Mouse (Mus musculus) lung, embryonic 14.5 days (tissue): ENCODE results near the gene Cdh23. TPM values are rescaled to one million over a fixed set of nuclear protein-coding genes. Genes with fewer than 3 reads are reported as not detected.
A peak's percentile ranks its signal among the peaks of the same experiment; 100 is the strongest.

Source experiments
- ATAC-seq: fragments of 200-750 bp; cut with Nextera tagmentation; 2 replicates; pipeline ENCODE4 v1.8.0; 2017; ENCODE audit warnings: mild to moderate bottlenecking, moderate TSS enrichment, moderate library complexity; ENCODE audit not compliant: insufficient read depth
- DNase-seq: peaks from one replicate; pipeline ENCODE4 v3.0.0-alpha.2; 2015
- H3K27ac ChIP-seq: fragments of 300-500 bp; sonication (generic); 2 replicates; pipeline ENCODE4 v1.5.1; 2014; ENCODE audit warnings: low read depth, mild to moderate bottlenecking, moderate library complexity
- H3K27me3 ChIP-seq: fragments of 300-500 bp; sonication (generic); 2 replicates; pipeline ENCODE4 v1.6.1; 2014; ENCODE audit warnings: low read length, control low read depth; ENCODE audit not compliant: insufficient read depth
- H3K36me3 ChIP-seq: fragments of 300-500 bp; sonication (generic); 2 replicates; pipeline ENCODE4 v1.6.1; 2014; ENCODE audit warnings: control low read depth; ENCODE audit not compliant: insufficient read depth
- H3K4me1 ChIP-seq: fragments of 300-500 bp; sonication (generic); 2 replicates; pipeline ENCODE4 v1.6.1; 2014; ENCODE audit warnings: antibody characterized with exemption, control low read depth; ENCODE audit not compliant: insufficient read depth
- H3K4me2 ChIP-seq: fragments of 300-500 bp; sonication (generic); 2 replicates; pipeline ENCODE4 v1.6.1; 2014; ENCODE audit warnings: mild to moderate bottlenecking
- H3K4me3 ChIP-seq: fragments of 300-500 bp; sonication (generic); 2 replicates; pipeline ENCODE4 v1.5.1; 2014; ENCODE audit warnings: low read depth, low read length
- H3K9ac ChIP-seq: fragments of 300-500 bp; sonication (generic); 2 replicates; pipeline ENCODE4 v1.6.1; 2014
- H3K9me3 ChIP-seq: fragments of 300-500 bp; sonication (generic); 2 replicates; pipeline ENCODE4 v1.6.1; 2016; ENCODE audit warnings: low read depth, low read length, control low read depth
- CTCF ChIP-seq: IDR thresholded peaks from 2 replicates; pipeline ENCODE4 v1.5.1; 2016; ENCODE audit warnings: antibody characterized with exemption, low read depth
- WGBS: fragments of 180-500 bp; shearing (Covaris S2); extraction: QIAGEN DNeasy Blood & Tissue Kit; methylation state at CpG from one replicate; pipeline ENCODE4 v1.1.7; 2014; 5-methylcytosine and 5-hydroxymethylcytosine counted together
- polyA plus RNA-seq: library from polyadenylated mRNA; unstranded; fragments of >200 nt; fragmentation: Nextera tagmentation; extraction: Ambion mirVana; gene quantifications from 2 replicates; pipeline ENCODE4 v1.2.1, GENCODE M21; 2014

Gene Cdh23
- polyA plus RNA-seq, 1 experiment from 2014 or later = 0.26 TPM

GRCm38 (mm10) chr10:60418137-60418536, 278.2 kb downstream of the Cdh23 start:
- DNase-seq = peak; percentile 85
- Histone ChIP-seq H3K9ac (no peak overlapping the region), H3K4me1 (no peaks in the 10 kb centered on the region), H3K27me3 (no peaks in the 10 kb centered on the region), H3K4me2 (no peak overlapping the region), H3K36me3 (no peaks in the 10 kb centered on the region), H3K4me3 (no peak overlapping the region), H3K9me3 (no peaks in the 10 kb centered on the region), H3K27ac (no peak overlapping the region)
- ATAC-seq = no peak
- WGBS = 13% methylated on average over 3 of the region's 3 CpGs
- peak; percentile 83 for TF ChIP-seq CTCF

- Histone ChIP-seq H3K4me1 (no peaks in the 10 kb centered on the region), H3K27ac (no peak overlapping the region), H3K9me3 (no peaks in the 10 kb centered on the region), H3K4me3 (no peak overlapping the region), H3K4me2 (no peak overlapping the region), H3K36me3 (no peaks in the 10 kb centered on the region), H3K9ac (no peak overlapping the region), H3K27me3 (no peaks in the 10 kb centered on the region)
- DNase-seq = no peak
- 78% methylated on average over 2 of the region's 2 CpGs for WGBS
- ATAC-seq = no peak
- no peak for TF ChIP-seq CTCF
Observed at GRCm38 (mm10) chr10:60417041-60417440, 279.2 kb downstream of the Cdh23 start.

- 80% methylated on average over 2 of the region's 2 CpGs for WGBS
- no peaks in the 10 kb centered on the region for H3K27me3 ChIP-seq
- no peak for TF ChIP-seq CTCF
Observed at GRCm38 (mm10) chr10:60413756-60414155, 282.5 kb downstream of the Cdh23 start.

GRCm38 (mm10) chr10:60411794-60412193, 284.5 kb downstream of the Cdh23 start:
- peak; percentile 73 for TF ChIP-seq CTCF
- DNase-seq (peak; percentile 62), ATAC-seq (no peak)
- Histone ChIP-seq H3K4me1 (no peaks in the 10 kb centered on the region), H3K9me3 (no peaks in the 10 kb centered on the region), H3K4me3 (no peak overlapping the region), H3K27ac (no peak overlapping the region), H3K36me3 (no peaks in the 10 kb centered on the region), H3K4me2 (no peak overlapping the region), H3K27me3 (no peaks in the 10 kb centered on the region), H3K9ac (no peak overlapping the region)
- 27% methylated on average over 5 of the region's 5 CpGs for WGBS

More at GRCm38 (mm10) chr10:60413756-60414155, 282.5 kb downstream of the Cdh23 start:
- H3K9ac ChIP-seq = no peak overlapping the region
- no peak overlapping the region for H3K4me2 ChIP-seq
- H3K9me3 ChIP-seq = no peaks in the 10 kb centered on the region
- H3K4me1 ChIP-seq = no peaks in the 10 kb centered on the region
- no peak overlapping the region for H3K4me3 ChIP-seq
- ATAC-seq (no peak), DNase-seq (no peak)
- H3K27ac ChIP-seq = no peak overlapping the region
- H3K36me3 ChIP-seq = no peaks in the 10 kb centered on the region

- DNase-seq (peak; percentile 84), ATAC-seq (peak; percentile 18; the same call in 1 of the 2 replicates)
- H3K4me2 ChIP-seq = no peak overlapping the region
- H3K27ac ChIP-seq = no peak overlapping the region
- H3K4me3 ChIP-seq = no peak overlapping the region
- H3K27me3 ChIP-seq = no peaks in the 10 kb centered on the region
- H3K36me3 ChIP-seq = no peaks in the 10 kb centered on the region
- no peak overlapping the region for H3K9ac ChIP-seq
- 2% methylated on average over 5 of the region's 5 CpGs for WGBS
- no peaks in the 10 kb centered on the region for H3K9me3 ChIP-seq
- no peaks in the 10 kb centered on the region for H3K4me1 ChIP-seq
- TF ChIP-seq CTCF = peak; percentile 99
Observed at GRCm38 (mm10) chr10:60407831-60408230, 288.5 kb downstream of the Cdh23 start.

- no peak overlapping the region for H3K4me3 ChIP-seq
- TF ChIP-seq CTCF = no peak
- DNase-seq = peak; percentile 23
- 39% methylated on average over 7 of the region's 7 CpGs for WGBS
- H3K4me2 ChIP-seq = no peak overlapping the region
- no peak overlapping the region for H3K9ac ChIP-seq
- H3K9me3 ChIP-seq = no peaks in the 10 kb centered on the region
- no peak overlapping the region for H3K27ac ChIP-seq
- ATAC-seq = no peak
- H3K4me1 ChIP-seq = no peaks in the 10 kb centered on the region
- H3K27me3 ChIP-seq = no peaks in the 10 kb centered on the region
- no peaks in the 10 kb centered on the region for H3K36me3 ChIP-seq
Observed at GRCm38 (mm10) chr10:60405460-60406177, 290.7 kb downstream of the Cdh23 start.

- no peak overlapping the region for H3K9ac ChIP-seq
Observed at GRCm38 (mm10) chr10:60400507-60401295, 295.6 kb downstream of the Cdh23 start.

More at GRCm38 (mm10) chr10:60400507-60401295, 295.6 kb downstream of the Cdh23 start:
- Histone ChIP-seq H3K4me1 (no peaks in the 10 kb centered on the region), H3K27ac (no peak overlapping the region), H3K4me2 (no peak overlapping the region), H3K36me3 (no peaks in the 10 kb centered on the region), H3K4me3 (no peak overlapping the region), H3K27me3 (no peaks in the 10 kb centered on the region), H3K9me3 (no peaks in the 10 kb centered on the region)
- 70% methylated on average over 11 of the region's 11 CpGs for WGBS
- DNase-seq (no peak), ATAC-seq (no peak)
- no peak for TF ChIP-seq CTCF
